Mouse (Mus musculus) CD4-positive, CD25-positive, alpha-beta regulatory T cell, adult 2 months (primary cell): ENCODE data around the gene Slc9a9.

Source experiments
- DNase-seq: peaks from one replicate; pipeline ENCODE4 v3.0.0-alpha.2; 2012; ENCODE audit warnings: low read depth, low spot score

Gene Slc9a9

GRCm38 (mm10) chr9:94732136-94732535, 62.4 kb downstream of the Slc9a9 start:
- DNase-seq: no peak

- DNase-seq: no peak
These were observed 63.0 kb downstream of the Slc9a9 start for GRCm38 (mm10) chr9:94732599-94733287.

GRCm38 (mm10) chr9:94734320-94734719, 64.6 kb downstream of the Slc9a9 start:
- no peak for DNase-seq

GRCm38 (mm10) chr9:94737226-94737625, 67.5 kb downstream of the Slc9a9 start:
- no peak for DNase-seq

GRCm38 (mm10) chr9:94738555-94739427, 69.1 kb downstream of the Slc9a9 start:
- peak; percentile 83 for DNase-seq

DNA sequence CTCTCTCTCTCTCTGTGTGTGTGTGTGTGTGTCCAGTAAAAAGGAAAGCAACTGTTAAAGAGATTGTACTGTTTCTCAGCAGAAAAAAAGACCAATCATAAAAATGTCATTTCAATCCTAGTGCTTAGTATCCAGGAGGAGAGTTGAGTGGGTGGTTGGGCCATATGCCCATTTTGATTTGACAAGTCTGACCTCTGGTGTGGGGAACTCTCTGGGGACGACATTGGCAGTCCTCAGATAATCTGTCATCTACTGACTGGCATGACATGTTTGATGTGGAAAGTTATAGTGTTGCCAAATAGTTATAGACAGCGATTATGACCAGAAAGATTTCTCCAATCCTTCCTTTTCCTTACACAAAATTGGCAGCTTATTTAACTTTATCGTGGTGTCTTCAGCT, 71.1 kb downstream of the Slc9a9 start:
- no peak for DNase-seq

- no peak for DNase-seq
These were observed 73.6 kb downstream of the Slc9a9 start for GRCm38 (mm10) chr9:94743291-94743690.

- DNase-seq: no peak
These were observed 78.8 kb downstream of the Slc9a9 start for GRCm38 (mm10) chr9:94748503-94748902.

DNA sequence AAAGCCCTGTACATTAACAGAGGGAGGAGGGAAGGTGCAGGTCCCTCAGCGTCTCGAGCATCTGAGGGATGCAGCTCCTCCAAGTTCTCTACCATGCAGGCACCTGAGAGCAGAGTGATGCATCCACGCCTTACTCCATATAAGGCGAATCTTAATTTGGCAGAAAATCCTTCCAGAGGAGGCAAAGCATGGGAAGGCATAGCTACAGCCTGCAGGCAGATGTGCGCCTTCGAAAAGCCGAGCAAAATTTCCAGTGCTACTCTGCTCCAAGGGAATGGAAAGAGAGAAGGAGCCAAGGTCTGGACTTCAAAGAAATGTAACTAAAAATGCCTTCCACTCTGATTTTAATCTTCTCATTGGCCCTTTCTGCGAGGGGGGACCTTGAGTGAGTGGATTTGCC, 80.5 kb downstream of the Slc9a9 start:
- DNase-seq: no peak

- DNase-seq: no peak
These were observed 81.4 kb downstream of the Slc9a9 start for GRCm38 (mm10) chr9:94750935-94751637.

GRCm38 (mm10) chr9:94751638-94752021, 81.9 kb downstream of the Slc9a9 start:
- DNase-seq: no peak

GRCm38 (mm10) chr9:94752121-94752520, 82.4 kb downstream of the Slc9a9 start:
- no peak for DNase-seq

- DNase-seq: no peak
These were observed 90.2 kb downstream of the Slc9a9 start for GRCm38 (mm10) chr9:94759904-94760303.

GRCm38 (mm10) chr9:94768114-94768513, 98.4 kb downstream of the Slc9a9 start:
- DNase-seq: no peak

- no peak for DNase-seq
These were observed 98.8 kb downstream of the Slc9a9 start for GRCm38 (mm10) chr9:94768524-94768923.

DNA sequence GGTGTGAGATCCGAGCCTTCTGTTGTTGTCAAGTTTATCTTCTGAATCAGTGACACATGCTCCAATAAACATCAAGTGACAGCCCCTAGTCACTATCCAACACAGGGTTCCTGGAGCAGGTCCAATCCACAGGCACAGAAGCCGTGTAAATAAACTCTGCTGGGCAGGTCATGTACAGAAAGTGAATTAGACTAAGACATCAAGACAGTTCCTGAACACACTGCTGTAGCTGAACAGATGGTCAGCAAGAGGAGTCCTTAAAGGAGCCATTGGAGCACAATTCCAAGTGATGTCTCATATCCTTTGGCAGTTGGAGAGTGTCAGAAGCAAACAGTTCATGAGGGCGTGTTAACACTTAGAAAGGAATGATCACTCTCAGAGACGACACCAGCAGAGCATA, 103.6 kb downstream of the Slc9a9 start:
- no peak for DNase-seq

- DNase-seq: no peak
These were observed 118.6 kb downstream of the Slc9a9 start for GRCm38 (mm10) chr9:94788261-94788660.

- no peak for DNase-seq
These were observed 121.3 kb downstream of the Slc9a9 start for GRCm38 (mm10) chr9:94790966-94791365.

- DNase-seq: no peak
These were observed 133.4 kb downstream of the Slc9a9 start for GRCm38 (mm10) chr9:94803073-94803472.

DNA sequence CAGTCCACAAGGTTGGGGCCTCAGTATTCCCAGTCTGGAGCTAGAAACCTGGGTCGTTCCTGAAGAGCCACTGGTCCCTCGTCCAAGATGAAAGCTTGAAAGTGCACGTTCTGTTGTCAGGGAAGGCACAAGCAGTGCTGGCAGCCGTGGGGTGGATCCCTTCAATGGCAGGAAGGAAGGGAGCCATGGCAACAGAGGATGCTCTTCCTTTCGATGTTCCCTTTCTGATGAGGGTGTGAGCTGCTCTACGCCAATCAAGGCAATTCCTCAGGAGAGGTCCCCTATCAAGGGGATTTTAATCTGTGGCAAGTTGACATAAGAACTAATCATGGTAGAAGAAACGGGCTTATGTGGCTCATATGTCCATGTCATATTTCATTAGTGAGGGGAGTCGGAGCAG, 135.8 kb downstream of the Slc9a9 start:
- no peak for DNase-seq

GRCm38 (mm10) chr9:94815518-94815917, 145.8 kb downstream of the Slc9a9 start:
- DNase-seq: no peak

DNA sequence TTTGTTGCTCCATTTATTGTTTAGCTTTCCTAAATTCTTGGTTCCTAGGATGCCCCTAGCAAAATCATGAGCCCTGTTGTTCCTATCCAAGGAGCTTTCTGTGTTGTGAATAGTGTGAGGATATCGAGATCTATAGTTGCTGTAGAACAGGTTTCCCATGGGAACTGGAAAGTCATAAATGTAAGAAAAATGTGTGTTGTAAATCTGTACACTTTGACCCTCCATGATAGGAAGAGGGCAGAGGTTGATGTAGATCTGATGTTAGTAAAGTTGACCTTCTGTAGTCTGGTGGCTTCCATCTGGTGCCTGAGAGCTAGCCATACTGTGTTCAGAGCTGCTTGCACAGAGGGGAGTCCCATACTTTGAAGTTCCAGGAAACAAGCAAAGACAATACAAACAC, 151.6 kb downstream of the Slc9a9 start:
- no peak for DNase-seq
